Mouse (Mus musculus) intestine, embryonic 14.5 days (tissue): ENCODE measurements around the gene Tbce. TPM values are rescaled to one million over a fixed set of nuclear protein-coding genes. Genes with fewer than 3 reads are reported as not detected.
"Not testable (repeated sequence)": the region's sequence is repeated elsewhere in the genome, so short reads cannot be mapped to it uniquely, and the experiment has no call there.

Source experiments
- ATAC-seq: fragments of 200-750 bp; cut with Nextera tagmentation; replicated peaks from 2 replicates; pipeline ENCODE4 v1.8.0; 2017; ENCODE audit warnings: low read depth, moderate number of reproducible peaks, moderate TSS enrichment, moderate library complexity; ENCODE audit not compliant: low FRiP score, low TSS enrichment
- DNase-seq: peaks from one replicate; pipeline ENCODE4 v3.0.0-alpha.2; 2018; ENCODE audit warnings: low spot score
- H3K27ac ChIP-seq: fragments of 300-500 bp; sonication (generic); 2 replicates; pipeline ENCODE4 v1.5.1; 2014; ENCODE audit warnings: low read depth, mild to moderate bottlenecking, control low read depth
- H3K27me3 ChIP-seq: fragments of 300-500 bp; sonication (generic); replicated peaks from 2 replicates; pipeline ENCODE4 v1.6.1; 2014; ENCODE audit warnings: low read length, control low read depth; ENCODE audit not compliant: control insufficient read depth, insufficient read depth
- H3K36me3 ChIP-seq: fragments of 300-500 bp; sonication (generic); 2 replicates; pipeline ENCODE4 v1.6.1; 2014; ENCODE audit warnings: low read length, control low read depth; ENCODE audit not compliant: control insufficient read depth, insufficient read depth
- H3K4me1 ChIP-seq: fragments of 300-500 bp; sonication (generic); replicated peaks from 2 replicates; pipeline ENCODE4 v1.6.1; 2014; ENCODE audit warnings: low read length, control low read depth, mixed read lengths; ENCODE audit not compliant: control insufficient read depth, insufficient read depth
- H3K4me2 ChIP-seq: fragments of 300-500 bp; sonication (generic); 2 replicates; pipeline ENCODE4 v1.6.1; 2014; ENCODE audit warnings: low read length
- H3K4me3 ChIP-seq: fragments of 300-500 bp; sonication (generic); 2 replicates; pipeline ENCODE4 v1.5.1; 2014; ENCODE audit warnings: low read depth, low read length, control low read depth, mixed read lengths
- H3K9ac ChIP-seq: fragments of 300-500 bp; sonication (generic); 2 replicates; pipeline ENCODE4 v1.6.1; 2014; ENCODE audit warnings: mild to moderate bottlenecking, low read length
- H3K9me3 ChIP-seq: fragments of 300-500 bp; sonication (generic); 2 replicates; pipeline ENCODE4 v1.6.1; 2016; ENCODE audit warnings: low read length, control low read depth; ENCODE audit not compliant: control insufficient read depth
- WGBS: fragments of 180-500 bp; shearing (Covaris S2); extraction: QIAGEN DNeasy Blood & Tissue Kit; methylation state at CpG from one replicate; pipeline ENCODE4 v1.1.7; 2014; 5-methylcytosine and 5-hydroxymethylcytosine counted together
- polyA plus RNA-seq: library from polyadenylated mRNA; unstranded; fragments of >200 nt; fragmentation: Nextera tagmentation; extraction: Ambion mirVana; gene quantifications from 2 replicates; pipeline ENCODE4 v1.2.1, GENCODE M21; 2014

Gene Tbce
- polyA plus RNA-seq, 1 experiment from 2014 or later: 45.0 TPM

- Histone ChIP-seq H3K9me3 (no peaks in the 10 kb centered on the region), H3K27ac (no peak overlapping the region), H3K36me3 (peaks cover 31% of the 10 kb centered on the region), H3K4me3 (no peak overlapping the region), H3K4me2 (no peak overlapping the region), H3K9ac (no peak overlapping the region), H3K4me1 (no peaks in the 10 kb centered on the region), H3K27me3 (no peaks in the 10 kb centered on the region)
- ATAC-seq (no peak), DNase-seq (no peak)
- WGBS: 94% methylated on average over 6 of the region's 6 CpGs
Measured at GRCm38 (mm10) chr13:14025554-14025953, 13.9 kb downstream of the Tbce start.

GRCm38 (mm10) chr13:14021417-14021816 is 18.0 kb downstream of the Tbce start:
- not testable (repeated sequence) for H3K4me1 ChIP-seq, H3K9ac ChIP-seq, H3K27me3 ChIP-seq, H3K4me2 ChIP-seq, H3K9me3 ChIP-seq, H3K27ac ChIP-seq, H3K4me3 ChIP-seq, DNase-seq, ATAC-seq
- 84% methylated on average over 11 of the region's 12 CpGs for WGBS
- H3K36me3 ChIP-seq: peaks cover 24% of the 10 kb centered on the region

- Histone ChIP-seq H3K9ac (no peak overlapping the region), H3K4me2 (no peak overlapping the region), H3K27me3 (no peaks in the 10 kb centered on the region), H3K4me3 (no peak overlapping the region), H3K27ac (no peak overlapping the region), H3K36me3 (peaks cover 33% of the 10 kb centered on the region), H3K9me3 (no peaks in the 10 kb centered on the region), H3K4me1 (no peaks in the 10 kb centered on the region)
- ATAC-seq (no peak), DNase-seq (no peak)
- 93% methylated on average over 3 of the region's 3 CpGs for WGBS
Measured at GRCm38 (mm10) chr13:14018852-14019251, 20.6 kb downstream of the Tbce start.

GRCm38 (mm10) chr13:14018283-14018682 is 21.2 kb downstream of the Tbce start:
- Histone ChIP-seq H3K27ac (no peak overlapping the region), H3K36me3 (peaks cover 36% of the 10 kb centered on the region), H3K4me3 (no peak overlapping the region), H3K27me3 (no peaks in the 10 kb centered on the region), H3K9ac (no peak overlapping the region), H3K9me3 (no peaks in the 10 kb centered on the region), H3K4me1 (no peaks in the 10 kb centered on the region), H3K4me2 (no peak overlapping the region)
- no peak for ATAC-seq
- DNase-seq: no peak

- no peaks in the 10 kb centered on the region for H3K9me3 ChIP-seq
- 89% methylated on average over 6 of the region's 6 CpGs for WGBS
- H3K4me2 ChIP-seq: no peak overlapping the region
- H3K9ac ChIP-seq: no peak overlapping the region
- DNase-seq (no peak), ATAC-seq (no peak)
- no peaks in the 10 kb centered on the region for H3K4me1 ChIP-seq
- H3K27ac ChIP-seq: no peak overlapping the region
- no peaks in the 10 kb centered on the region for H3K27me3 ChIP-seq
- peaks cover 60% of the 10 kb centered on the region for H3K36me3 ChIP-seq
- H3K4me3 ChIP-seq: no peak overlapping the region
Measured at GRCm38 (mm10) chr13:14015609-14016008, 23.8 kb downstream of the Tbce start.

GRCm38 (mm10) chr13:14014540-14014939 is 24.9 kb downstream of the Tbce start:
- no peaks in the 10 kb centered on the region for H3K4me1 ChIP-seq
- no peak for ATAC-seq
- 91% methylated on average over 4 of the region's 4 CpGs for WGBS

GRCm38 (mm10) chr13:14014001-14014400 is 25.4 kb downstream of the Tbce start:
- ATAC-seq: no peak
- no peaks in the 10 kb centered on the region for H3K4me1 ChIP-seq
- peaks cover 61% of the 10 kb centered on the region for H3K36me3 ChIP-seq
- no peak overlapping the region for H3K27ac ChIP-seq
- H3K9ac ChIP-seq: no peak overlapping the region
- DNase-seq: no peak
- H3K4me3 ChIP-seq: no peak overlapping the region
- H3K9me3 ChIP-seq: no peaks in the 10 kb centered on the region
- no peak overlapping the region for H3K4me2 ChIP-seq
- 100% methylated on average over 2 of the region's 2 CpGs for WGBS
- no peaks in the 10 kb centered on the region for H3K27me3 ChIP-seq

More at GRCm38 (mm10) chr13:14014540-14014939, 24.9 kb downstream of the Tbce start:
- Histone ChIP-seq H3K4me2 (no peak overlapping the region), H3K36me3 (peaks cover 60% of the 10 kb centered on the region), H3K27ac (no peak overlapping the region), H3K9ac (no peak overlapping the region), H3K9me3 (no peaks in the 10 kb centered on the region), H3K4me3 (no peak overlapping the region), H3K27me3 (no peaks in the 10 kb centered on the region)
- DNase-seq: no peak

- 88% methylated on average over 4 of the region's 4 CpGs for WGBS
- DNase-seq: no peak
Measured at GRCm38 (mm10) chr13:14011454-14011995, 27.9 kb downstream of the Tbce start.

GRCm38 (mm10) chr13:14006056-14006455 is 33.4 kb downstream of the Tbce start:
- no peak overlapping the region for H3K27ac ChIP-seq
- no peaks in the 10 kb centered on the region for H3K4me1 ChIP-seq
- 74% methylated on average over 2 of the region's 2 CpGs for WGBS
- H3K4me2 ChIP-seq: no peak overlapping the region
- no peaks in the 10 kb centered on the region for H3K27me3 ChIP-seq
- DNase-seq: no peak
- peaks cover 77% of the 10 kb centered on the region for H3K36me3 ChIP-seq
- H3K9me3 ChIP-seq: no peaks in the 10 kb centered on the region
- no peak overlapping the region for H3K4me3 ChIP-seq
- ATAC-seq: no peak
- H3K9ac ChIP-seq: no peak overlapping the region

More at GRCm38 (mm10) chr13:14011454-14011995, 27.9 kb downstream of the Tbce start:
- Histone ChIP-seq H3K4me3 (no peak overlapping the region), H3K9me3 (no peaks in the 10 kb centered on the region), H3K27ac (no peak overlapping the region), H3K4me1 (no peaks in the 10 kb centered on the region), H3K4me2 (no peak overlapping the region), H3K9ac (no peak overlapping the region), H3K36me3 (peaks cover 65% of the 10 kb centered on the region), H3K27me3 (no peaks in the 10 kb centered on the region)
- no peak for ATAC-seq
